Mouse (Mus musculus): Measurements from ENCODE around the gene Ints4.
A peak's percentile ranks its signal among the peaks of the same experiment; 100 is the strongest.

- no peak for TF ChIP-seq POLR2A (IDR thresholded peaks at IDR 0.05; ENCODE audit: borderline replicate concordance, extremely low read depth, low read depth, low read length)
- peak; percentile 45; the same call in 1 of the 2 replicates for TF ChIP-seq CTCF (IDR thresholded peaks at IDR 0.05; ENCODE audit: insufficient read depth, low read length)
These were observed 89.6 kb downstream of the Ints4 start for GRCm38 (mm10) chr7:97570389-97570788.

All from lung, adult 2 months (tissue).